Mouse (Mus musculus): Measurements from ENCODE around the gene Pknox2.

The Pknox2 gene

GRCm38 (mm10) chr9:36990626-36991368 is 156.4 kb downstream of the Pknox2 start:
- WGBS = 50% methylated on average over 13 of the region's 13 CpGs

GRCm38 (mm10) chr9:36989991-36990390 is 157.2 kb downstream of the Pknox2 start:
- 30% methylated on average over 3 of the region's 3 CpGs for WGBS

GRCm38 (mm10) chr9:36985233-36985632 is 162.0 kb downstream of the Pknox2 start:
- WGBS = 38% methylated on average over 9 of the region's 9 CpGs

- 55% methylated on average over 11 of the region's 11 CpGs for WGBS
Observed at GRCm38 (mm10) chr9:36976596-36977362, 170.4 kb downstream of the Pknox2 start.

- 36% methylated on average over 11 of the region's 11 CpGs for WGBS
Observed at GRCm38 (mm10) chr9:36973486-36974227, 173.6 kb downstream of the Pknox2 start.

GRCm38 (mm10) chr9:36972089-36972488 is 175.1 kb downstream of the Pknox2 start:
- WGBS = 37% methylated on average over 3 of the region's 3 CpGs

- 15% methylated on average over 3 of the region's 3 CpGs for WGBS
Observed at GRCm38 (mm10) chr9:36971066-36971465, 176.1 kb downstream of the Pknox2 start.

- 5% methylated on average over 5 of the region's 5 CpGs for WGBS
Observed at GRCm38 (mm10) chr9:36970651-36971050, 176.6 kb downstream of the Pknox2 start.

- 46% methylated on average over 1 of the region's 1 CpGs for WGBS
Observed at GRCm38 (mm10) chr9:36969131-36969530, 178.1 kb downstream of the Pknox2 start.

GRCm38 (mm10) chr9:36968713-36969112 is 178.5 kb downstream of the Pknox2 start:
- WGBS = 48% methylated on average over 7 of the region's 7 CpGs

GRCm38 (mm10) chr9:36968236-36968635 is 179.0 kb downstream of the Pknox2 start:
- WGBS = 66% methylated on average over 7 of the region's 7 CpGs

GRCm38 (mm10) chr9:36965720-36966119 is 181.5 kb downstream of the Pknox2 start:
- WGBS = 56% methylated on average over 5 of the region's 5 CpGs

GRCm38 (mm10) chr9:36964230-36964629 is 183.0 kb downstream of the Pknox2 start:
- 50% methylated on average over 5 of the region's 5 CpGs for WGBS

- WGBS = 79% methylated on average over 3 of the region's 3 CpGs
Observed at GRCm38 (mm10) chr9:36963512-36963911, 183.7 kb downstream of the Pknox2 start.

GRCm38 (mm10) chr9:36961874-36962273 is 185.3 kb downstream of the Pknox2 start:
- 72% methylated on average over 1 of the region's 1 CpGs for WGBS

GRCm38 (mm10) chr9:36961153-36961552 is 186.1 kb downstream of the Pknox2 start:
- 86% methylated on average over 5 of the region's 5 CpGs for WGBS

GRCm38 (mm10) chr9:36951133-36951484 is 196.1 kb downstream of the Pknox2 start:
- WGBS = 81% methylated on average over 2 of the region's 2 CpGs

GRCm38 (mm10) chr9:36950271-36951132 is 196.7 kb downstream of the Pknox2 start:
- whole genome bisulfite sequencing = 31% methylated on average over 14 of the region's 14 CpGs

GRCm38 (mm10) chr9:36948181-36948580 is 199.0 kb downstream of the Pknox2 start:
- 64% methylated on average over 5 of the region's 5 CpGs for WGBS

- WGBS = 76% methylated on average over 5 of the region's 5 CpGs
Observed at GRCm38 (mm10) chr9:36947056-36947694, 200.0 kb downstream of the Pknox2 start.

GRCm38 (mm10) chr9:36944843-36945242 is 202.4 kb downstream of the Pknox2 start:
- WGBS = 37% methylated on average over 7 of the region's 7 CpGs
